Mouse (Mus musculus): ENCODE measurements around the gene Atp1a2. TPM values are rescaled to one million over a fixed set of nuclear protein-coding genes. Genes with fewer than 3 reads are reported as not detected.

Atp1a2 gene
- polyA plus RNA-seq, 1 experiment from 2014 or later = 0.69 TPM

- no peaks in the 10 kb centered on the region for H3K27me3 ChIP-seq
- CTCF ChIA-PET = no interaction called here
- TF ChIP-seq CTCF (IDR thresholded peaks at IDR 0.05) = no peak
- DNase-seq (ENCODE audit: low read depth, low spot score) (no peak), ATAC-seq (no peak)
- POLR2A ChIA-PET = no interaction called here
- in situ Hi-C loops (cut with MboI; ENCODE audit: low pct_unique_long_range_greater_than_20kb) = no loop called here
Observed at GRCm38 (mm10) chr1:172295751-172296197, 2.1 kb downstream of the Atp1a2 start.

- in situ Hi-C loops (cut with MboI; ENCODE audit: low pct_unique_long_range_greater_than_20kb) = loop anchor here (5.0 kb wide), 1 partner anchor 41 kb away; no protein-coding TSS in a partner anchor
- POLR2A ChIA-PET = interaction anchor here (1.2 kb wide), 1 partner anchor 8 kb away, joined by 3 read pairs; no protein-coding TSS in a partner anchor
- no peak for DNase-seq (ENCODE audit: low read depth, low spot score)
- TF ChIP-seq CTCF (IDR thresholded peaks at IDR 0.05) = no peak
- ATAC-seq = no peak
- H3K27me3 ChIP-seq = no peaks in the 10 kb centered on the region
- CTCF ChIA-PET = interaction anchor here (0.6 to 1.6 kb wide), 3 partner anchors 14 to 40 kb away, joined by 3 to 4 read pairs (median 3); no protein-coding TSS in a partner anchor
Observed at GRCm38 (mm10) chr1:172293449-172293848, 4.4 kb downstream of the Atp1a2 start.

GRCm38 (mm10) chr1:172292880-172293279, 5.0 kb downstream of the Atp1a2 start:
- peak; percentile 52 for ATAC-seq
- DNase-seq (ENCODE audit: low read depth, low spot score) = no peak

GRCm38 (mm10) chr1:172289617-172289946, 8.3 kb downstream of the Atp1a2 start:
- POLR2A ChIA-PET = interaction anchor here (0.6 to 1.3 kb wide), 3 partner anchors 26 to 83 kb away, joined by 3 read pairs; partner anchors contain the start of gene Igsf8
- DNase-seq (ENCODE audit: low read depth, low spot score) (no peak), ATAC-seq (peak; percentile 74)
- in situ Hi-C loops (cut with MboI; ENCODE audit: low pct_unique_long_range_greater_than_20kb) = no loop called here
- H3K27me3 ChIP-seq = no peaks in the 10 kb centered on the region
- CTCF ChIA-PET = interaction anchor here (1.0 to 2.0 kb wide), 5 partner anchors 8 to 43 kb away, joined by 3 to 5 read pairs (median 3); partner anchors contain the start of gene Atp1a2
- no peak for TF ChIP-seq CTCF (IDR thresholded peaks at IDR 0.05)

More at GRCm38 (mm10) chr1:172292880-172293279, 5.0 kb downstream of the Atp1a2 start:
- POLR2A ChIA-PET = no interaction called here
- in situ Hi-C loops (cut with MboI; ENCODE audit: low pct_unique_long_range_greater_than_20kb) = loop anchor here (5.0 kb wide), 1 partner anchor 41 kb away; no protein-coding TSS in a partner anchor
- CTCF ChIA-PET = interaction anchor here (1.2 to 1.6 kb wide), 3 partner anchors 14 to 39 kb away, joined by 3 to 4 read pairs (median 4); no protein-coding TSS in a partner anchor
- TF ChIP-seq CTCF (IDR thresholded peaks at IDR 0.05) = no peak
- no peaks in the 10 kb centered on the region for H3K27me3 ChIP-seq

GRCm38 (mm10) chr1:172288900-172289616, 8.8 kb downstream of the Atp1a2 start:
- in situ Hi-C loops (cut with MboI; ENCODE audit: low pct_unique_long_range_greater_than_20kb) = no loop called here
- ChIA-PET CTCF (interaction anchor here (1.1 to 2.0 kb wide), 4 partner anchors 9 to 42 kb away, joined by 3 to 5 read pairs (median 4); partner anchors contain the start of gene Atp1a2), POLR2A (interaction anchor here (0.6 to 1.3 kb wide), 3 partner anchors 25 to 83 kb away, joined by 3 read pairs; partner anchors contain the start of gene Igsf8)
- no peak for TF ChIP-seq CTCF (IDR thresholded peaks at IDR 0.05)
- H3K27me3 ChIP-seq = no peaks in the 10 kb centered on the region
- peak; percentile 76 for ATAC-seq
- DNase-seq (ENCODE audit: low read depth, low spot score) = no peak

GRCm38 (mm10) chr1:172286740-172287139, 11.1 kb downstream of the Atp1a2 start:
- DNase-seq (ENCODE audit: low read depth, low spot score) (no peak), ATAC-seq (no peak)
- in situ Hi-C loops (cut with MboI; ENCODE audit: low pct_unique_long_range_greater_than_20kb) = no loop called here
- no peak for TF ChIP-seq CTCF (IDR thresholded peaks at IDR 0.05)
- POLR2A ChIA-PET = no interaction called here
- CTCF ChIA-PET = no interaction called here
- H3K27me3 ChIP-seq = no peaks in the 10 kb centered on the region

- no peaks in the 10 kb centered on the region for H3K27me3 ChIP-seq
- TF ChIP-seq CTCF (IDR thresholded peaks at IDR 0.05) = no peak
- DNase-seq (ENCODE audit: low read depth, low spot score) = no peak
- CTCF ChIA-PET = no interaction called here
- in situ Hi-C loops (cut with MboI; ENCODE audit: low pct_unique_long_range_greater_than_20kb) = no loop called here
- no peak for ATAC-seq
- POLR2A ChIA-PET = no interaction called here
Observed at GRCm38 (mm10) chr1:172284221-172284620, 13.6 kb downstream of the Atp1a2 start.

- TF ChIP-seq CTCF (IDR thresholded peaks at IDR 0.05) = no peak
- CTCF ChIA-PET = interaction anchor here (0.7 to 1.6 kb wide), 4 partner anchors 20 to 152 kb away, joined by 3 to 4 read pairs (median 3); partner anchors contain the start of gene Igsf8
- in situ Hi-C loops (cut with MboI; ENCODE audit: low pct_unique_long_range_greater_than_20kb) = no loop called here
- POLR2A ChIA-PET = interaction anchor here (0.8 kb wide), 1 partner anchor 118 kb away, joined by 5 read pairs; no protein-coding TSS in a partner anchor
- H3K27me3 ChIP-seq = no peaks in the 10 kb centered on the region
- no peak for ATAC-seq
- no peak for DNase-seq (ENCODE audit: low read depth, low spot score)
Observed at GRCm38 (mm10) chr1:172283073-172283472, 14.8 kb downstream of the Atp1a2 start.

GRCm38 (mm10) chr1:172281522-172282254, 16.2 kb downstream of the Atp1a2 start:
- ChIA-PET CTCF (interaction anchor here (1.7 kb wide), 1 partner anchor 11 kb away, joined by 4 read pairs; no protein-coding TSS in a partner anchor), POLR2A (no interaction called here)
- no peaks in the 10 kb centered on the region for H3K27me3 ChIP-seq
- ATAC-seq (peak; percentile 24), DNase-seq (ENCODE audit: low read depth, low spot score) (no peak)
- TF ChIP-seq CTCF (IDR thresholded peaks at IDR 0.05) = no peak
- in situ Hi-C loops (cut with MboI; ENCODE audit: low pct_unique_long_range_greater_than_20kb) = no loop called here

GRCm38 (mm10) chr1:172279768-172280509, 17.9 kb downstream of the Atp1a2 start:
- POLR2A ChIA-PET = no interaction called here
- H3K27me3 ChIP-seq = no peaks in the 10 kb centered on the region
- CTCF ChIA-PET = interaction anchor here (0.7 to 1.7 kb wide), 2 partner anchors 9 to 31 kb away, joined by 3 to 4 read pairs; no protein-coding TSS in a partner anchor
- in situ Hi-C loops (cut with MboI; ENCODE audit: low pct_unique_long_range_greater_than_20kb) = no loop called here
- ATAC-seq (no peak), DNase-seq (ENCODE audit: low read depth, low spot score) (no peak)
- no peak for TF ChIP-seq CTCF (IDR thresholded peaks at IDR 0.05)

All from Patski (cell line).